Mouse (Mus musculus) left cerebral cortex, adult 2 months (tissue): ENCODE results near the gene Olfr972. TPM values are rescaled to one million over a fixed set of nuclear protein-coding genes. Genes with fewer than 3 reads are reported as not detected.
"Not testable (repeated sequence)": the region's sequence is repeated elsewhere in the genome, so short reads cannot be mapped to it uniquely, and the experiment has no call there.

Experiments
- DNase-seq, 2 experiments: peaks; one replicate each; pipeline ENCODE4 v3.0.0; 2021 to 2022; ENCODE audit warnings: low spot score in 2 of 2, mixed read lengths in 1 of 2; ENCODE audit errors: extremely low spot score in 1 of 2
- H3K27ac ChIP-seq: fragments of 200-600 bp; 2 replicates; pipeline ENCODE4 v1.8.1; 2022
- H3K4me3 ChIP-seq: fragments of 200-600 bp; 2 replicates; pipeline ENCODE4 v1.8.1; 2022
- CTCF ChIP-seq: fragments of 200-600 bp; IDR thresholded peaks from 2 replicates; pipeline ENCODE4 v1.8.1; 2022; ENCODE audit warnings: antibody characterized with exemption, mild to moderate bottlenecking, moderate library complexity
- intact Hi-C: fragments of 180-260 bp; cut with DNase I; formaldehyde crosslinking; loops from one replicate; pipeline ENCODE4 v1.15.1; 2025
- long read RNA-seq, 2 experiments: library from polyadenylated mRNA; stranded (forward); transcript quantifications; one replicate each; pipeline ENCODE4 v2.0.0; 2021; ENCODE audit warnings: borderline mapping rate in 2 of 2
- total RNA-seq, 2 experiments: library from RNA; stranded (reverse); gene quantifications; 2 replicates each; pipeline ENCODE4 v1.2.3; 2021

Gene Olfr972
- total RNA-seq, result not detected
- long read RNA-seq, experiment 1, result 0 reads
- long read RNA-seq, experiment 2, result 0 reads

DNA sequence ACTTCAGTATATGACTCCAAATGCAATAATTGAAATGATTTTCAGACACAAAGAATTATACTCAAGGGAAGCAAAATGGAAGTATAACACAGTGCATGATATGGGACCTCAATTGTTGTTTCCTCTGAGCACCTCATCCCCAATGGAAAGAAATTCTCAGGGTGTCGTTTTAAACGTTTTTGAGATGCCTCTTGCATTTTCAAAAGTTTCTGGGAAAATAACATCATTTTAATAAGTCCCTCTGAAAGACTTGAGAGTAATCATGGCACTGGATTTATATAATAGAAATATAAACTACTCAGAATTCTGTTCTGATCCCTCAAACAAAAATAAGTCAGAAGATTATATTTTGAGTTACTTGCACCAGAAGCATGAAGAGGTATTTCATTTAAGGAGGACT is at the start of gene Olfr972:
Gene Olfr972, plus strand, starts transcription at position 301 of the 400 bp plus-strand sequence.
- intact Hi-C loops, result no loop called here
- DNase-seq, result no peak
- TF ChIP-seq CTCF, result no peak
- H3K27ac ChIP-seq, result no peak within 1 kb of the TSS
- no peak within 1 kb of the TSS for H3K4me3 ChIP-seq

DNA sequence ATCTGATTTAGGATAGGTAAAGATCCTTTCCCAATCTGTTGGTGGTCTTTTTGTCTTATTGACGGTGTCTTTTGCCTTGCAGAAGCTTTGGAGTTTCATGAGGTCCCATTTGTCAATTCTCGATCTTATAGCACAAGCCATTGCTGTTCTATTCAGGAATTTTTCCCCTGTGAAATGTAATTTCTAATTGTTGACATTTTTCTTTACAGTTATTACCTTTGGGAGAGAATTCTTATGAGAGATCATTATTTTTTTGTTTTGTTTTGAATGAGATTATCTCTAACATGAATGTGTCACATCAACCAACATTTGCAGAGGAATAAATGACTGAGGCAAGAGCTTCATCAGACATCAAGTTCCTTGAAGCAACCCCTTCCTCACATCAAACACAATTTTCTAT is 29.6 kb upstream of the Olfr972 start, which contains the start of gene Olfr971:
Gene Olfr971, plus strand, starts transcription at position 301 of the 400 bp plus-strand sequence.
- DNase-seq, intact Hi-C loops, H3K4me3 ChIP-seq, H3K27ac ChIP-seq: not testable (repeated sequence)

DNA sequence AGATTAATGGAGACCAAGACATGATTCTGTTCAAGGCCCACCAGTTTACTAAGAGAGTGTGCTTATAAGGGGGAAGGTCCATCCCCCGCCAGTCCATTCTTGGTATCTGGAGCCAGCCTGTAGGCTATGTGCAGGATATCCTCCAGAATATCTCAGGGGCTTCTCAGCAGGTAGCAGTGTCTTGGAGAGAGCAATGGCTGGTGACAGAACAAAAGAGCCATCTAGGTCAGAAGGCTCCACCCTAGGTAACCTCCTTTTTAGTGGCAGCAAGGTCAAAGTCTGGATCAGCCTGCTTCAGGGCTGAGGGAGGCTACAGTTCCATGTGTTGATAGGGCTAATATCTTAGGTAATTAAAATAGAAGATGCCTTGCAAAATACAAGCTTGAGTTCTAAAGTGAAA is 5.8 kb downstream of the Olfr972 start:
- DNase-seq, intact Hi-C loops, H3K4me3 ChIP-seq: not testable (repeated sequence)

DNA sequence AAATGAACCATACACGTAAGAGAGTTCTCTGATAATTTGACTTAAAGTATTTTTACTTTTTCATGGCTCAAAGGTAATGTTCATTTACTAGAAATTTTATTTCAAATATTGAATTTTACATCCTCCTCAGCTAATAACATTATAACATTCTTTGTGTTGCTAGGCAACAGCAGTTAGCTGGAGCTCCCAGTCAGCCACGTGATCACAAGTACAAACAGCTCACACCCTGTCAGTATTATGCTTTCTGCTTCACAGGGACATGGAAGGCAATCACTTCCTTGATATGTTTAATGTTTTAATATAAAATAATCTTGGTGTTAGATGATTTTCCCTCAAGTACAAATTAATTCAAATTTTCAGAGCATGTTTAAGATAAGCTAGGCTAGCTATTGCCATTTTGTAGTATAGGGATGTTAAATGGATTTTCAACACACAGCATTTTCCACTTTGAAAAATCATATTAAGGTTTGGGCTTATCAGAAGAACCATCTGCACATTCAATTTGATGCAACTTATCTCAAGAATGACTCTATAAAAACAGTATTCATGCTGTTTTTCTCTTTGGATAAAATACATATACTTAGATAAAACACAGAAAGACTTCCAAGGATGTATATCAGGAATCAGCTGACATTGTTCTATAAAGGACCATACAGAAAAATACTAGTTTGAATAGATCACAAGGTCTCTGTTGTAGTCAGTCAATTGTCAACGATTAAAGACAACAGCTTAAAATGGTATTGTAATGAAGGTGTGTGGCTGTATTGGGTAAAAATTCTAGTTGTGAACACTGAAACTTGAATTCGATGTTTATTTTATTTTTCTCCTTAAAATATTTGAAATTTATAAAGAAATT is 11.5 kb downstream of the Olfr972 start:
- H3K27ac ChIP-seq, DNase-seq, H3K4me3 ChIP-seq, intact Hi-C loops: not testable (repeated sequence)

More for the DNA sequence above, 5.8 kb downstream of the Olfr972 start:
- H3K27ac ChIP-seq, result not testable (repeated sequence)

DNA sequence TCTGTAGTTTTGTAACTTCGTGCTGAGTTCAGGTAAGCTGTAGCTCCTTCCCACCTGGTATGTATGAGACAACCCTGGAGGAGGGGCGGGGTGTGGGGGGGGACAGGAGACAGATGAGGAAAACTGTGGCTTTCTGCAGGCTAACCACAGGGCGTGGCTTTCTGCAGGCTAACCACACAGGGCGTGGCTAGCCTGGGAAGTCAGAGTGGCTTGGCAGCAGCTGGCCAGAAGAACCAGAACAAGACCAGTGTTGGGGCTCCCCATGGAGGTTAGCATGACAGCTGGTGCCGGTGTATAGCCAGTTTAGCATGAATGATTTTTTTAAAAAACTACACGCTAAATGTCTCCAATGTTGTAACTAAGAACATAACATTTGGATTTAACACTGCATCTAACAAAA is 38.9 kb downstream of the Olfr972 start:
- H3K4me3 ChIP-seq, result no peak overlapping the region
- intact Hi-C loops, result no loop called here
- no peak overlapping the region for H3K27ac ChIP-seq
- no peak for DNase-seq
- TF ChIP-seq CTCF, result no peak

DNA sequence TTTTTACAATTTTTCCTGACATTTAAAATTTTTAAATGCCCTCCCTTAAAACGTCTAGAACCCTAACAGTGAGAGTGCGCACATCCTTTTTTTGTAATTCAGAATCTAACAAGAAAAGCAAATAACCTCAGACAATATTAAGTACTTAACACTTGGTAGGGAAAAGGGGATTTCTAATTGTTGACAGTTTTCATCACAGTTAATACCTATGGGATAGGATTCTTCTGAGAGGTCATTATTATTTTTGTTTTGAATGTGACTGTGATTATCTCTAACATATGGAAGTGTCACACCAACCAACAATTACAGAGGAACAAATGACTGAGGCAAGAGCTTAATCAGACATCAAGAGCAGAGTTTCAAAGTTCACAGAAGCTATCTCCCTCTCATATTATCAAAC is 40.8 kb downstream of the Olfr972 start, which contains the start of gene Olfr229:
Gene Olfr229, plus strand, starts transcription at position 301 of the 400 bp plus-strand sequence.
- TF ChIP-seq CTCF, result no peak
- H3K27ac ChIP-seq, result no peak within 1 kb of the TSS
- no peak within 1 kb of the TSS for H3K4me3 ChIP-seq
- no peak for DNase-seq
- intact Hi-C loops, result no loop called here

DNA sequence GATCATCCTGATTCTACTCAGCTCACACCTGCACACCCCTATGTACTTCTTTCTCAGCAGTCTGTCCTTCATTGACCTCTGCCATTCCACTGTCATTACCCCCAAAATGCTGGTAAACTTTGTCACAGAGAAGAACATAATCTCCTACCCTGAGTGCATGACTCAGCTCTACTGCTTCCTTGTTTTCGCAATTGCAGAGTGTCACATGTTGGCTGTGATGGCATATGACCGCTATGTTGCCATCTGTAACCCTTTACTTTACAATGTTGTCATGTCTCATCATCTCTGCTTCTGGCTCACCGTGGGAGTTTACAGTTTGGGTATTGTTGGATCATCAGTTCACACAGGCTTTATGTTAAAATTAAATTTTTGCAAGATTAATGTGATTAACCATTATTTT is 43.7 kb downstream of the Olfr972 start:
- TF ChIP-seq CTCF, result no peak

More for the DNA sequence above, 43.7 kb downstream of the Olfr972 start:
- no peak overlapping the region for H3K27ac ChIP-seq
- DNase-seq, result no peak
- H3K4me3 ChIP-seq, result no peak overlapping the region
- intact Hi-C loops, result no loop called here

Other genes starting within 250 kb of the Olfr972 start
- gene Olfr960, start 245.0 kb upstream of the Olfr972 start, total RNA-seq, result not detected
- gene Olfr961, start 221.3 kb upstream of the Olfr972 start, total RNA-seq, result not detected
- gene Olfr963, start 199.2 kb upstream of the Olfr972 start, total RNA-seq, result not detected
- not detected for gene Olfr149, start 159.3 kb upstream of the Olfr972 start, total RNA-seq
- not detected for gene Olfr965, start 155.1 kb upstream of the Olfr972 start, total RNA-seq
- not detected for gene Olfr150, start 135.4 kb upstream of the Olfr972 start, total RNA-seq
- gene Olfr967, start 120.2 kb upstream of the Olfr972 start, total RNA-seq, result not detected
- not detected for gene Olfr968, start 83.2 kb upstream of the Olfr972 start, total RNA-seq
- not detected for gene Olfr969, start 75.5 kb upstream of the Olfr972 start, total RNA-seq
- gene Olfr970, start 57.6 kb upstream of the Olfr972 start, total RNA-seq, result not detected
- not detected for gene Olfr971, start 29.5 kb upstream of the Olfr972 start, total RNA-seq
- not detected for gene Olfr229, start 40.9 kb downstream of the Olfr972 start, total RNA-seq
- not detected for gene Olfr974, start 71.1 kb downstream of the Olfr972 start, total RNA-seq
- not detected for gene Olfr975, start 85.6 kb downstream of the Olfr972 start, total RNA-seq
- gene Olfr976, start 94.7 kb downstream of the Olfr972 start, total RNA-seq, result not detected
- gene Olfr978, start 125.7 kb downstream of the Olfr972 start, total RNA-seq, result not detected
- gene Olfr979, start 137.0 kb downstream of the Olfr972 start, total RNA-seq, result not detected
- not detected for gene Olfr980, start 143.2 kb downstream of the Olfr972 start, total RNA-seq
- not detected for gene Olfr981, start 155.0 kb downstream of the Olfr972 start, total RNA-seq
- gene Olfr982, start 207.4 kb downstream of the Olfr972 start, total RNA-seq, result not detected
- not detected for gene Olfr983, start 227.2 kb downstream of the Olfr972 start, total RNA-seq
- not detected for gene Olfr984, start 247.8 kb downstream of the Olfr972 start, total RNA-seq